Mouse (Mus musculus) stomach, embryonic 16.5 days (tissue): Measurements from ENCODE around the gene Cacnb4. TPM values are rescaled to one million over a fixed set of nuclear protein-coding genes. Genes with fewer than 3 reads are reported as not detected.

ENCODE experiments used
- ATAC-seq: fragments of 200-750 bp; cut with Nextera tagmentation; 2 replicates; pipeline ENCODE4 v1.8.0; 2017; ENCODE audit warnings: moderate number of reproducible peaks, moderate TSS enrichment; ENCODE audit not compliant: insufficient read depth, low FRiP score
- H3K27ac ChIP-seq: fragments of 300-500 bp; sonication (generic); 2 replicates; pipeline ENCODE4 v1.5.1; 2014; ENCODE audit warnings: low read length
- H3K27me3 ChIP-seq: fragments of 300-500 bp; sonication (generic); 2 replicates; pipeline ENCODE4 v1.6.1; 2014; ENCODE audit warnings: low read length, control low read depth, mixed read lengths; ENCODE audit not compliant: control insufficient read depth, insufficient read depth
- H3K36me3 ChIP-seq: fragments of 300-500 bp; sonication (generic); 2 replicates; pipeline ENCODE4 v1.6.1; 2014; ENCODE audit warnings: low read length; ENCODE audit not compliant: control insufficient read depth, insufficient read depth
- H3K4me1 ChIP-seq: fragments of 300-500 bp; sonication (generic); 2 replicates; pipeline ENCODE4 v1.6.1; 2014; ENCODE audit warnings: low read length, control low read depth, mixed read lengths; ENCODE audit not compliant: control insufficient read depth, insufficient read depth
- H3K4me2 ChIP-seq: fragments of 300-500 bp; sonication (generic); 2 replicates; pipeline ENCODE4 v1.6.1; 2014; ENCODE audit warnings: low read depth, low read length, mixed read lengths
- H3K4me3 ChIP-seq: fragments of 300-500 bp; sonication (generic); replicated peaks from 2 replicates; pipeline ENCODE4 v1.5.1; 2014; ENCODE audit warnings: mild to moderate bottlenecking, low read length
- H3K9ac ChIP-seq: fragments of 300-500 bp; sonication (generic); 2 replicates; pipeline ENCODE4 v1.6.1; 2014; ENCODE audit warnings: low read length
- H3K9me3 ChIP-seq: fragments of 300-500 bp; sonication (generic); replicated peaks from 2 replicates; pipeline ENCODE4 v1.6.1; 2016; ENCODE audit warnings: low read length, control low read depth; ENCODE audit not compliant: control insufficient read depth
- WGBS: fragments of 180-500 bp; shearing (Covaris S2); extraction: QIAGEN DNeasy Blood & Tissue Kit; methylation state at CpG from one replicate; pipeline ENCODE4 v1.1.7; 2014; 5-methylcytosine and 5-hydroxymethylcytosine counted together
- polyA plus RNA-seq: library from polyadenylated mRNA; unstranded; fragments of >200 nt; fragmentation: Nextera tagmentation; extraction: Ambion mirVana; gene quantifications from 2 replicates; pipeline ENCODE4 v1.2.1, GENCODE M21; 2015

The Cacnb4 gene
- polyA plus RNA-seq, 1 experiment from 2014 or later = 1.1 TPM

- Histone ChIP-seq H3K36me3 (no peaks in the 10 kb centered on the region), H3K4me1 (peaks cover 3% of the 10 kb centered on the region; the same call in 1 of the 2 replicates), H3K9ac (no peak overlapping the region), H3K9me3 (no peaks in the 10 kb centered on the region), H3K4me3 (no peak overlapping the region), H3K27me3 (no peaks in the 10 kb centered on the region), H3K27ac (no peak overlapping the region), H3K4me2 (no peak overlapping the region)
- ATAC-seq = no peak
- 61% methylated on average over 3 of the region's 3 CpGs for WGBS
Measured at GRCm38 (mm10) chr2:52504762-52505161, 171.9 kb downstream of the Cacnb4 start.

GRCm38 (mm10) chr2:52499849-52500262, 176.8 kb downstream of the Cacnb4 start:
- peak; percentile 44; the same call in 1 of the 2 replicates for ATAC-seq
- WGBS = 53% methylated on average over 6 of the region's 6 CpGs

GRCm38 (mm10) chr2:52499101-52499537, 177.5 kb downstream of the Cacnb4 start:
- WGBS = 78% methylated on average over 12 of the region's 12 CpGs
- Histone ChIP-seq H3K36me3 (no peaks in the 10 kb centered on the region), H3K27me3 (no peaks in the 10 kb centered on the region), H3K9ac (no peak overlapping the region), H3K4me1 (peaks cover 3% of the 10 kb centered on the region; the same call in 1 of the 2 replicates), H3K9me3 (no peaks in the 10 kb centered on the region), H3K4me3 (no peak overlapping the region), H3K27ac (no peak overlapping the region), H3K4me2 (no peak overlapping the region)
- no peak for ATAC-seq

More at GRCm38 (mm10) chr2:52499849-52500262, 176.8 kb downstream of the Cacnb4 start:
- H3K9ac ChIP-seq = no peak overlapping the region
- no peak overlapping the region for H3K4me2 ChIP-seq
- H3K36me3 ChIP-seq = no peaks in the 10 kb centered on the region
- no peak overlapping the region for H3K4me3 ChIP-seq
- H3K4me1 ChIP-seq = peaks cover 3% of the 10 kb centered on the region; the same call in 1 of the 2 replicates
- H3K27me3 ChIP-seq = no peaks in the 10 kb centered on the region
- no peaks in the 10 kb centered on the region for H3K9me3 ChIP-seq
- H3K27ac ChIP-seq = no peak overlapping the region

GRCm38 (mm10) chr2:52495097-52495694, 181.4 kb downstream of the Cacnb4 start:
- Histone ChIP-seq H3K27me3 (no peaks in the 10 kb centered on the region), H3K4me3 (no peak overlapping the region), H3K27ac (no peak overlapping the region), H3K9me3 (no peaks in the 10 kb centered on the region), H3K4me1 (peaks cover 8% of the 10 kb centered on the region), H3K4me2 (no peak overlapping the region), H3K9ac (no peak overlapping the region), H3K36me3 (no peaks in the 10 kb centered on the region)
- ATAC-seq = no peak
- WGBS = 86% methylated on average over 11 of the region's 11 CpGs

GRCm38 (mm10) chr2:52494274-52494673, 182.4 kb downstream of the Cacnb4 start:
- Histone ChIP-seq H3K4me2 (no peak overlapping the region), H3K27me3 (no peaks in the 10 kb centered on the region), H3K4me1 (peaks cover 5% of the 10 kb centered on the region; the same call in 1 of the 2 replicates), H3K27ac (no peak overlapping the region), H3K36me3 (no peaks in the 10 kb centered on the region), H3K4me3 (no peak overlapping the region), H3K9me3 (no peaks in the 10 kb centered on the region), H3K9ac (no peak overlapping the region)
- WGBS = 43% methylated on average over 8 of the region's 8 CpGs
- no peak for ATAC-seq

GRCm38 (mm10) chr2:52492867-52493266, 183.8 kb downstream of the Cacnb4 start:
- H3K4me3 ChIP-seq = no peak overlapping the region
- WGBS = 57% methylated on average over 13 of the region's 13 CpGs
- H3K9ac ChIP-seq = no peak overlapping the region
- ATAC-seq = no peak
- peaks cover 5% of the 10 kb centered on the region; the same call in 1 of the 2 replicates for H3K4me1 ChIP-seq
- no peaks in the 10 kb centered on the region for H3K9me3 ChIP-seq
- no peaks in the 10 kb centered on the region for H3K36me3 ChIP-seq
- H3K4me2 ChIP-seq = no peak overlapping the region
- no peaks in the 10 kb centered on the region for H3K27me3 ChIP-seq
- no peak overlapping the region for H3K27ac ChIP-seq

- H3K4me3 ChIP-seq = no peak overlapping the region
- H3K9ac ChIP-seq = no peak overlapping the region
- no peaks in the 10 kb centered on the region for H3K27me3 ChIP-seq
- no peak overlapping the region for H3K4me2 ChIP-seq
- ATAC-seq = no peak
- no peak overlapping the region for H3K27ac ChIP-seq
- no peaks in the 10 kb centered on the region for H3K36me3 ChIP-seq
- peaks cover 5% of the 10 kb centered on the region; the same call in 1 of the 2 replicates for H3K4me1 ChIP-seq
- 76% methylated on average over 1 of the region's 1 CpGs for WGBS
- no peaks in the 10 kb centered on the region for H3K9me3 ChIP-seq
Measured at GRCm38 (mm10) chr2:52489840-52490239, 186.8 kb downstream of the Cacnb4 start.

GRCm38 (mm10) chr2:52483496-52483895, 193.1 kb downstream of the Cacnb4 start:
- ATAC-seq = no peak
- Histone ChIP-seq H3K27me3 (no peaks in the 10 kb centered on the region), H3K4me2 (no peak overlapping the region), H3K36me3 (no peaks in the 10 kb centered on the region), H3K9me3 (no peaks in the 10 kb centered on the region), H3K27ac (no peak overlapping the region), H3K9ac (no peak overlapping the region), H3K4me3 (no peak overlapping the region), H3K4me1 (no peaks in the 10 kb centered on the region)
- WGBS = 66% methylated on average over 5 of the region's 5 CpGs

- no peak overlapping the region for H3K4me2 ChIP-seq
- WGBS = 86% methylated on average over 8 of the region's 8 CpGs
- no peak overlapping the region for H3K9ac ChIP-seq
- no peaks in the 10 kb centered on the region for H3K36me3 ChIP-seq
- no peaks in the 10 kb centered on the region for H3K27me3 ChIP-seq
- H3K27ac ChIP-seq = no peak overlapping the region
- H3K9me3 ChIP-seq = no peaks in the 10 kb centered on the region
- H3K4me3 ChIP-seq = no peak overlapping the region
- no peak for ATAC-seq
- H3K4me1 ChIP-seq = no peaks in the 10 kb centered on the region
Measured at GRCm38 (mm10) chr2:52480476-52480875, 196.2 kb downstream of the Cacnb4 start.
